Mouse (Mus musculus): Measurements from ENCODE around the gene Nrcam. TPM values are rescaled to one million over a fixed set of nuclear protein-coding genes. Genes with fewer than 3 reads are reported as not detected.

Nrcam gene
- total RNA-seq, 4 experiments from 2014 or later = 422 to 491 (median 453) TPM

GRCm38 (mm10) chr12:44509406-44510104, 180.9 kb downstream of the Nrcam start:
- DNase-seq (ENCODE audit: low spot score in 2 of 2) = no peak

GRCm38 (mm10) chr12:44515066-44515465, 186.4 kb downstream of the Nrcam start:
- no peak for DNase-seq (ENCODE audit: low spot score in 2 of 2)

- DNase-seq (ENCODE audit: low spot score in 2 of 2) = no peak
Observed at GRCm38 (mm10) chr12:44519440-44520141, 190.9 kb downstream of the Nrcam start.

GRCm38 (mm10) chr12:44521496-44521895, 192.8 kb downstream of the Nrcam start:
- DNase-seq (ENCODE audit: low spot score in 2 of 2) = no peak

GRCm38 (mm10) chr12:44524621-44525565, 196.2 kb downstream of the Nrcam start:
- DNase-seq (ENCODE audit: low spot score in 2 of 2) = no peak

- DNase-seq (ENCODE audit: low spot score in 2 of 2) = no peak
Observed at GRCm38 (mm10) chr12:44528391-44529016, 199.8 kb downstream of the Nrcam start.

GRCm38 (mm10) chr12:44532337-44533113, 203.8 kb downstream of the Nrcam start:
- peak in 1 of 2 experiments; percentile 18 for DNase-seq (ENCODE audit: low spot score in 2 of 2)

- no peak for DNase-seq (ENCODE audit: low spot score in 2 of 2)
Observed at GRCm38 (mm10) chr12:44534100-44534633, 205.5 kb downstream of the Nrcam start.

- DNase-seq (ENCODE audit: low spot score in 2 of 2) = no peak
Observed at GRCm38 (mm10) chr12:44535623-44536022, 206.9 kb downstream of the Nrcam start.

- DNase-seq (ENCODE audit: low spot score in 2 of 2) = peak in 1 of 2 experiments; percentile 67
Observed at GRCm38 (mm10) chr12:44547721-44548369, 219.2 kb downstream of the Nrcam start.

- DNase-seq (ENCODE audit: low spot score in 2 of 2) = no peak
Observed at GRCm38 (mm10) chr12:44548465-44548864, 219.8 kb downstream of the Nrcam start.

GRCm38 (mm10) chr12:44551614-44552013, 222.9 kb downstream of the Nrcam start:
- DNase-seq (ENCODE audit: low spot score in 2 of 2) = no peak

GRCm38 (mm10) chr12:44554051-44554450, 225.4 kb downstream of the Nrcam start:
- no peak for DNase-seq (ENCODE audit: low spot score in 2 of 2)

GRCm38 (mm10) chr12:44554808-44555207, 226.1 kb downstream of the Nrcam start:
- DNase-seq (ENCODE audit: low spot score in 2 of 2) = no peak

GRCm38 (mm10) chr12:44560002-44560401, 231.3 kb downstream of the Nrcam start:
- no peak for DNase-seq (ENCODE audit: low spot score in 2 of 2)

- DNase-seq (ENCODE audit: low spot score in 2 of 2) = no peak
Observed at GRCm38 (mm10) chr12:44570070-44570469, 241.4 kb downstream of the Nrcam start.

GRCm38 (mm10) chr12:44572664-44573063, 244.0 kb downstream of the Nrcam start:
- DNase-seq (ENCODE audit: low spot score in 2 of 2) = no peak

- no peak for DNase-seq (ENCODE audit: low spot score in 2 of 2)
Observed at GRCm38 (mm10) chr12:44574167-44574566, 245.5 kb downstream of the Nrcam start.

GRCm38 (mm10) chr12:44601410-44602149, 272.9 kb downstream of the Nrcam start:
- peak in 1 of 2 experiments; percentile 36 for DNase-seq (ENCODE audit: low spot score in 2 of 2)

All from left cerebral cortex, adult 8-10 months (tissue).